Mouse (Mus musculus) thymus, adult 2 months (tissue): Measurements from ENCODE around the gene Znrf1. TPM values are rescaled to one million over a fixed set of nuclear protein-coding genes. Genes with fewer than 3 reads are reported as not detected.

Source experiments
- DNase-seq: peaks from one replicate; pipeline ENCODE4 v3.0.0; 2021
- H3K27ac ChIP-seq: fragments of 200-500 bp; 2 replicates; pipeline ENCODE4 v1.5.1; 2012; ENCODE audit warnings: low read length, control low read depth; ENCODE audit not compliant: control insufficient read depth, insufficient read depth
- H3K27me3 ChIP-seq: fragments of 200-500 bp; 2 replicates; pipeline ENCODE4 v1.6.1; 2012; ENCODE audit warnings: mild to moderate bottlenecking, low read length, moderate library complexity, mixed read lengths; ENCODE audit not compliant: control insufficient read depth, insufficient read depth
- H3K36me3 ChIP-seq: fragments of 200-500 bp; 2 replicates; pipeline ENCODE4 v1.6.1; 2012; ENCODE audit warnings: mild to moderate bottlenecking, low read length, moderate library complexity; ENCODE audit not compliant: control insufficient read depth, insufficient read depth
- H3K4me1 ChIP-seq: fragments of 200-500 bp; replicated peaks from 2 replicates; pipeline ENCODE4 v1.6.1; 2012; ENCODE audit warnings: low read length; ENCODE audit not compliant: control insufficient read depth, insufficient read depth
- H3K4me3 ChIP-seq: fragments of 200-500 bp; 2 replicates; pipeline ENCODE4 v1.5.1; 2012; ENCODE audit warnings: mild to moderate bottlenecking, low read length, control low read depth, moderate library complexity; ENCODE audit not compliant: control insufficient read depth, insufficient read depth
- CTCF ChIP-seq: fragments of 200-500 bp; IDR thresholded peaks from 2 replicates; pipeline ENCODE4 v1.5.1; 2012; ENCODE audit warnings: mild to moderate bottlenecking, control low read depth, low read length, moderate library complexity, borderline replicate concordance; ENCODE audit not compliant: control insufficient read depth, poor library complexity, insufficient read depth; ENCODE audit errors: extremely low read depth
- POLR2A ChIP-seq: fragments of 200-500 bp; IDR thresholded peaks from 2 replicates; pipeline ENCODE4 v1.6.1; 2012; ENCODE audit warnings: mild to moderate bottlenecking, low read length, control low read depth, moderate library complexity; ENCODE audit not compliant: control insufficient read depth, poor library complexity, insufficient read depth; ENCODE audit errors: extremely low read depth
- WGBS: fragments of 180-500 bp; shearing (Covaris S2); methylation state at CpG from one replicate; pipeline ENCODE4 v1.1.7; 2018; 5-methylcytosine and 5-hydroxymethylcytosine counted together
- polyA plus RNA-seq: library from polyadenylated mRNA; depleted of rRNA; stranded (reverse); fragments of >200 nt; gene quantifications from 2 replicates; pipeline ENCODE4 v1.2.3, GENCODE M21; 2012

Znrf1 gene
- polyA plus RNA-seq, 1 experiment, result 968 TPM

GRCm38 (mm10) chr8:111501724-111502464 lies 34.0 kb upstream of the Znrf1 start:
- H3K27ac ChIP-seq, result no peak overlapping the region
- no peak for DNase-seq
- TF ChIP-seq CTCF, result no peak
- TF ChIP-seq POLR2A, result no peak
- no peak overlapping the region for H3K4me3 ChIP-seq
- no peaks in the 10 kb centered on the region for H3K36me3 ChIP-seq
- no peaks in the 10 kb centered on the region for H3K27me3 ChIP-seq
- peaks cover 3% of the 10 kb centered on the region; the same call in 1 of the 2 replicates for H3K4me1 ChIP-seq
- WGBS, result 88% methylated on average over 11 of the region's 11 CpGs

- no peak for DNase-seq
- 83% methylated on average over 2 of the region's 2 CpGs for WGBS
- H3K27ac ChIP-seq, result no peak overlapping the region
- H3K36me3 ChIP-seq, result no peaks in the 10 kb centered on the region
- H3K4me3 ChIP-seq, result no peak overlapping the region
- no peak for TF ChIP-seq CTCF
- no peak for TF ChIP-seq POLR2A
- H3K27me3 ChIP-seq, result no peaks in the 10 kb centered on the region
- peaks cover 3% of the 10 kb centered on the region; the same call in 1 of the 2 replicates for H3K4me1 ChIP-seq
Observed at GRCm38 (mm10) chr8:111508566-111508965, 27.3 kb upstream of the Znrf1 start.

GRCm38 (mm10) chr8:111509278-111509677 lies 26.6 kb upstream of the Znrf1 start:
- H3K4me3 ChIP-seq, result no peak overlapping the region
- H3K27ac ChIP-seq, result no peak overlapping the region
- no peaks in the 10 kb centered on the region for H3K36me3 ChIP-seq
- WGBS, result 88% methylated on average over 11 of the region's 11 CpGs
- TF ChIP-seq CTCF (no peak), POLR2A (no peak)
- DNase-seq, result no peak
- no peaks in the 10 kb centered on the region for H3K27me3 ChIP-seq
- H3K4me1 ChIP-seq, result peaks cover 3% of the 10 kb centered on the region; the same call in 1 of the 2 replicates

DNA sequence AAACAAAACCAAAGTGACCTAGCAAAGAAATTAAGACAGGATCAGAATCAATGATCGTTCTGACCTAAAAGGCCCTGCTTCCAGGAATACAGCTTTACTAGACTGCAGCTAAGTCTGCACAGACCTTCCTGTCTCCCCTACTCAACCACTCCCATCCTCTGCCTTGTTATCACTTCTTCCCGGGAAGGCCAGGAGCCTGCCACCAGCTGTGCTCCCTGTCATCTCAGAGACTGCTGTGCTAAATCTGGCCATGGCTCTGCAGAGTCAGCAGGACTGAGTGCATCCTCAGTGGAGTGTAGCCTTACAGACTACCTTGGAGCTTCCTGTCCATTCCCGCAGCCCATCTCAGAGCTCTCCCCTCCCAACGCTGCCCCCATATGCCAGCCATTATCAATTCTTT lies 25.5 kb upstream of the Znrf1 start:
- no peaks in the 10 kb centered on the region for H3K27me3 ChIP-seq
- no peak for DNase-seq
- WGBS, result 88% methylated on average over 4 of the region's 4 CpGs
- no peak for TF ChIP-seq POLR2A
- no peak for TF ChIP-seq CTCF
- no peak overlapping the region for H3K27ac ChIP-seq
- peaks cover 3% of the 10 kb centered on the region; the same call in 1 of the 2 replicates for H3K4me1 ChIP-seq
- no peaks in the 10 kb centered on the region for H3K36me3 ChIP-seq
- H3K4me3 ChIP-seq, result no peak overlapping the region

DNA sequence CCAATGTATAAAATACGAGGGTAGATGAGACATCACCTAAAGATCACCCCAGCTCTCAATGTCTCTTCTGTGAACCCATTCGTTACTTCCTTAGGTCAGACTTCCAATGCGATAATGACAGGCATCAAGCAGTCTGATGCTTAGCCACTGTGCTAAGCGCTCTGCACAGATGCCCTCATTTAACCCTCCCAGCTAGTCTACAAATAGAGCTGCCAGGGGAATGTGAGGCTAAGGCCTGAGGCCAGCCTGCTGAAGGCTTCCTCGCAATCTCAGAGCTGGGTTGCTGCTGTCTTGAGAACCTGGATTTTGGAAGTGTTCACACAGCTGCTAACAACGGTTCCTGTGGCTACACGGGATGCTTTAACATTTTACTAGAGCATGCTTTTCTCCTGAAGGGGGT lies 23.0 kb upstream of the Znrf1 start:
- H3K4me1 ChIP-seq, result no peaks in the 10 kb centered on the region; the same call in 1 of the 2 replicates
- 96% methylated on average over 7 of the region's 7 CpGs for WGBS

DNA sequence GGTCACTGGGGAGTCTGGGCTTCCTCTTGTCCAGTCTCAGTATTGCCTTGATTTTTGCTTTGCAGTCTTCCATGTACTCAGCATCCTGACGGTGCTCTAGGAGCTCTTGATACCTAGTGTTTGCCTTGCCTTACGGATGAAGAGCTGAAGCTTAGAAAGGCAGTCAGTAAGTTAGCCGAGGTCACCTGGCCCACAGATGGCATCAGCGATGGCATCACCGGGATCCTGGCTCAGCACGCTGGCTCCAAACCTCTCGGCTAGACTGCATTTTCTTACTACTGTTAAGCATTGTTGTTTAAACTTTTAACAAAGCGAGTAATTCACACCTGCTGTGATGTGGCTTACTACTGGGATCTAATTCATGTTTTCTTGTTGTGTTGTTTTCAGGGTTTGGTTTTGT lies 22.5 kb upstream of the Znrf1 start:
- no peak for DNase-seq
- TF ChIP-seq CTCF (no peak), POLR2A (no peak)
- WGBS, result 97% methylated on average over 8 of the region's 8 CpGs
- H3K4me1 ChIP-seq, result no peaks in the 10 kb centered on the region; the same call in 1 of the 2 replicates
- no peak overlapping the region for H3K27ac ChIP-seq
- no peak overlapping the region for H3K4me3 ChIP-seq
- no peaks in the 10 kb centered on the region for H3K27me3 ChIP-seq
- no peaks in the 10 kb centered on the region for H3K36me3 ChIP-seq

More for the DNA sequence above, 23.0 kb upstream of the Znrf1 start:
- no peaks in the 10 kb centered on the region for H3K36me3 ChIP-seq
- H3K27me3 ChIP-seq, result no peaks in the 10 kb centered on the region
- no peak for DNase-seq
- no peak overlapping the region for H3K4me3 ChIP-seq
- TF ChIP-seq CTCF (no peak), POLR2A (no peak)
- no peak overlapping the region for H3K27ac ChIP-seq
